Mouse (Mus musculus) forebrain, embryonic 10.5 days (tissue): ENCODE measurements around the gene Fam69b. TPM values are rescaled to one million over a fixed set of nuclear protein-coding genes. Genes with fewer than 3 reads are reported as not detected.

Source experiments
- DNase-seq: peaks from one replicate; pipeline ENCODE4 v3.0.0-alpha.2; 2017; ENCODE audit warnings: low spot score; ENCODE audit errors: extremely low spot score
- H3K27ac ChIP-seq: fragments of 300-500 bp; sonication (generic); 2 replicates; pipeline ENCODE4 v1.5.1; 2016; ENCODE audit warnings: mild to moderate bottlenecking
- H3K27me3 ChIP-seq: fragments of 300-500 bp; sonication (generic); 2 replicates; pipeline ENCODE4 v1.6.1; 2016; ENCODE audit warnings: mild to moderate bottlenecking; ENCODE audit not compliant: poor library complexity, severe bottlenecking
- H3K36me3 ChIP-seq: fragments of 300-500 bp; sonication (generic); replicated peaks from 2 replicates; pipeline ENCODE4 v1.6.1; 2016; ENCODE audit warnings: mild to moderate bottlenecking, moderate library complexity
- H3K4me1 ChIP-seq: fragments of 300-500 bp; sonication (generic); 2 replicates; pipeline ENCODE4 v1.6.1; 2016
- H3K4me3 ChIP-seq: fragments of 300-500 bp; sonication (generic); 2 replicates; pipeline ENCODE4 v1.5.1; 2016; ENCODE audit warnings: mild to moderate bottlenecking, moderate library complexity
- H3K9me3 ChIP-seq: fragments of 300-500 bp; sonication (generic); 2 replicates; pipeline ENCODE4 v1.6.1; 2016; ENCODE audit warnings: mild to moderate bottlenecking, moderate library complexity
- WGBS: fragments of 180-500 bp; shearing (Covaris S2); methylation state at CpG from one replicate; pipeline ENCODE4 v1.1.7; 2016; 5-methylcytosine and 5-hydroxymethylcytosine counted together
- polyA plus RNA-seq: library from polyadenylated mRNA; unstranded; fragments of >200 nt; fragmentation: Nextera tagmentation; extraction: Ambion mirVana; gene quantifications from 2 replicates; pipeline ENCODE4 v1.2.1, GENCODE M21; 2016

Fam69b gene
- polyA plus RNA-seq, 1 experiment from 2014 or later: 49.4 TPM

DNA sequence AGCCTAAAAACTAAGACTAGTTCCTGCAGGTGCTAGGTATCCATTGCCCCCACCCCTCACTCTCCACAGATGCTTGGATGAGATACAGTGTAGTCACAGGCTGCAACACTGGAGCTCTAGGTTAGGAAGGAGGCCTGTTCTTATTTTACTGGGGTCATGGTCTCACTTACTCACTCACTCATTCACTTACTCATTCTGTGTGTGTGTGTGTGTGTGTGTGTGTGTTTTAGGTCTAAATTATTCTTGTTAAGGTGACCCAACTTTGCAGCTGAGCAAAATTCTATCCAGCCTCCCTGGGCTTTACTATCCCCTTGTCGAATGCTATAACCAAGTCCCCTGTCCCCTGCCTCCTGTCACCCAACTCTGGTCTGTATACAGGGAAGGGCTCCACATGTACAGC, 26.7 kb upstream of the Fam69b start:
- no peak overlapping the region for H3K27ac ChIP-seq
- no peaks in the 10 kb centered on the region for H3K36me3 ChIP-seq
- WGBS: 100% methylated on average over 1 of the region's 1 CpGs
- H3K4me1 ChIP-seq: peaks cover 29% of the 10 kb centered on the region
- DNase-seq: no peak
- H3K4me3 ChIP-seq: no peak overlapping the region
- no peaks in the 10 kb centered on the region for H3K9me3 ChIP-seq
- peaks cover 57% of the 10 kb centered on the region for H3K27me3 ChIP-seq

- H3K27me3 ChIP-seq: peaks cover 68% of the 10 kb centered on the region
- no peak overlapping the region for H3K27ac ChIP-seq
- 87% methylated on average over 5 of the region's 5 CpGs for WGBS
- peaks cover 29% of the 10 kb centered on the region for H3K4me1 ChIP-seq
- DNase-seq: no peak
- 0 out of 2 replicates have a peak overlapping the region, but pooled peaks have one; percentile 68 for H3K4me3 ChIP-seq
- H3K9me3 ChIP-seq: no peaks in the 10 kb centered on the region
- no peaks in the 10 kb centered on the region for H3K36me3 ChIP-seq
Observed at GRCm38 (mm10) chr2:26602631-26603030, 25.6 kb upstream of the Fam69b start.

DNA sequence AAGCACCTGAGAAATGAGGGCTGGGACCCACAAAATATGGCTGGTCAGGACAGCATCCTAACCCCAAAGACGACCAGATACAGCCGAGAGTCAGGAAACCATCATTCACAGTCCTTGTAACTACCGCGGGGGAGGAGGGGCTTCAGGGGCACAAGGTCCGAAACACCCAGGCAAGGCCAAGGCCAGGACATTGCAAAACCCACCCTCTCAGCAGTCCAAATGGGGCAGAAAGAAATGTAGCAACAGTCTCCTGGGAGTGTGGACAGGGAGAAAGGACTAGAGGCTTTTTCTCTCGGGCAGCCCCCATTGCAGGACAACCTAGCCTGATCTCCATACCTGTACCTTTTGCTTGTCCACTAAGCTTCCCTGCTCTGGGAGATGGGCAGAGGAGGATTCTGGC, 25.1 kb upstream of the Fam69b start:
- H3K4me1 ChIP-seq: peaks cover 29% of the 10 kb centered on the region
- H3K27me3 ChIP-seq: peaks cover 72% of the 10 kb centered on the region
- 29% methylated on average over 6 of the region's 6 CpGs for WGBS
- DNase-seq: no peak
- H3K27ac ChIP-seq: peak overlapping the region; percentile 83
- no peaks in the 10 kb centered on the region for H3K9me3 ChIP-seq
- no peaks in the 10 kb centered on the region for H3K36me3 ChIP-seq
- H3K4me3 ChIP-seq: peak overlapping the region; percentile 68

- H3K4me3 ChIP-seq: peak within 1 kb of the TSS; percentile 68
- WGBS: under 1% methylated on average over 103 of the region's 103 CpGs
- H3K27me3 ChIP-seq: peaks cover 72% of the 10 kb centered on the region
- H3K9me3 ChIP-seq: no peaks in the 10 kb centered on the region
- peaks cover 29% of the 10 kb centered on the region for H3K4me1 ChIP-seq
- peak; percentile 58 for DNase-seq
- H3K27ac ChIP-seq: peak within 1 kb of the TSS; percentile 83
- no peaks in the 10 kb centered on the region for H3K36me3 ChIP-seq
Observed at GRCm38 (mm10) chr2:26603720-26604671, 24.3 kb upstream of the Fam69b start, which contains the start of gene Agpat2. TSS of gene Agpat2 (minus strand) at chr2:26604417.

GRCm38 (mm10) chr2:26605331-26605730, 22.9 kb upstream of the Fam69b start:
- H3K27ac ChIP-seq: no peak overlapping the region
- no peak for DNase-seq
- no peak overlapping the region for H3K4me3 ChIP-seq
- no peaks in the 10 kb centered on the region for H3K36me3 ChIP-seq
- H3K27me3 ChIP-seq: peaks cover 72% of the 10 kb centered on the region
- no peaks in the 10 kb centered on the region for H3K9me3 ChIP-seq
- 87% methylated on average over 8 of the region's 8 CpGs for WGBS
- peaks cover 28% of the 10 kb centered on the region for H3K4me1 ChIP-seq

DNA sequence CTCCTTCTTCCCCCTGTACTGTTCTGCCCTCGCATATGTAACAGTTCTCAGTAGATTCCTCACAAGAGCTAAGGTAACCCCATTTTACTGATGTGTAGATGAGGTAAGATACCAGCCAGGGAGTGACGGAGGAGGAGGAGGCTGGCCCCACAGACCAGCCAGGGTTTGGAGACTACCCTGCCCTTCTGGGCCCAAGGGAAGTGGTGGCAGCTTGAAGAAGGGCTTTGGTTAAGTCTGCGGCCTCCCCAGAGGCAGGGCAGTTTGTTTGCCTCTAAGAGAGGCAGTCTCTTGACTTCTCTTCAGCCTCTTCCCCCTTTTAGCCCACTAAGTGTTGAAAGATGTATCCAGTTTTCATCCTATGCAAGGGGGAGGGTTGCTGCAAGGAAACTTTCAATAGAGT, 21.7 kb upstream of the Fam69b start:
- H3K27ac ChIP-seq: no peak overlapping the region
- peaks cover 65% of the 10 kb centered on the region for H3K27me3 ChIP-seq
- H3K4me1 ChIP-seq: peaks cover 22% of the 10 kb centered on the region
- no peaks in the 10 kb centered on the region for H3K36me3 ChIP-seq
- no peak for DNase-seq
- 78% methylated on average over 3 of the region's 3 CpGs for WGBS
- H3K4me3 ChIP-seq: no peak overlapping the region
- H3K9me3 ChIP-seq: no peaks in the 10 kb centered on the region

- 69% methylated on average over 6 of the region's 6 CpGs for WGBS
- Histone ChIP-seq H3K27me3 (peaks cover 58% of the 10 kb centered on the region), H3K4me1 (peaks cover 22% of the 10 kb centered on the region)
Observed at GRCm38 (mm10) chr2:26607056-26607910, 21.0 kb upstream of the Fam69b start.

DNA sequence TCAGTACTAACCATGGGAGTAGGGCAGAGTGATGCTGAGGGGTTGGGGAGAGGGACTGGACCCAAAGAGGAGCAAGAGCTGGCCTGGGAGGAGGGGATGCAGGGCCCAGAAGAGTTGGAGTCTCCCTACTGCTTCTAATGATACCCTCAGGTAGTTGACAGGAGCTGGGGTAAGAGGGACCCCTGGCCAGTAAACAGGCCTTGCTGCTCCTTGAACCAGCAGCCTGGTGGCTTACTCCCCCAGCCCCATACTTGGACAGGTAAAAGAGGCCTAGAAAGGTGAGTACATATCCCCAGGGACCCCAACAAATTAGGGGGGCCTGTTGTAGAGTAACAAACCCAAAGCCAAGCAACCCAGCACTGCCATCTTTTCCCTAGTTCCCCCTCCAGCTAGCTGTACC, 19.5 kb upstream of the Fam69b start:
- H3K4me1 ChIP-seq: peaks cover 10% of the 10 kb centered on the region
- H3K27me3 ChIP-seq: peaks cover 43% of the 10 kb centered on the region
- no peak overlapping the region for H3K27ac ChIP-seq
- no peak for DNase-seq
- no peaks in the 10 kb centered on the region for H3K9me3 ChIP-seq
- no peak overlapping the region for H3K4me3 ChIP-seq
- no peaks in the 10 kb centered on the region for H3K36me3 ChIP-seq

More at GRCm38 (mm10) chr2:26607056-26607910, 21.0 kb upstream of the Fam69b start:
- Histone ChIP-seq H3K36me3 (no peaks in the 10 kb centered on the region), H3K27ac (no peak overlapping the region), H3K4me3 (no peak overlapping the region), H3K9me3 (no peaks in the 10 kb centered on the region)
- DNase-seq: no peak

DNA sequence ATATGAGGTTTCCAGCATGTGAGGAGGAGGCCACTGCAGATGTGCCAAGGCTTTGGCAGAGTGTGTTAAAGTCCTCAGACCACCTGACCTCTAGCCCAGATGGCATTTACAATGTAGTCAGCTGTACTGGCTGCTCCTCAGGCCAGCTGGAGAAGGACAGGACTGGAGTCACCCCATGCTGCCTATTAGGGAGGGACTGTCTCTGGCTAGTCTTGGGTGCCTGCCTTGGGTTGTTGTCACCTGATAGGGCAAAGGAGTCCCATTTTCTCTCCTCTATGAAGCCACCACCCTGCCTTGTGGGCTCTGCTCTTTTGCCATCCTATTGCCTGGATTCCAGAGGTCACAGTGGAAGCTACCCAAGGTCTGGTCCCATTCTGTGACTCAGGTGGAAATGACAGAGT, 19.0 kb upstream of the Fam69b start:
- DNase-seq: no peak
- Histone ChIP-seq H3K9me3 (no peaks in the 10 kb centered on the region), H3K4me3 (no peak overlapping the region), H3K27me3 (peaks cover 38% of the 10 kb centered on the region), H3K27ac (no peak overlapping the region), H3K4me1 (peaks cover 5% of the 10 kb centered on the region), H3K36me3 (no peaks in the 10 kb centered on the region)

DNA sequence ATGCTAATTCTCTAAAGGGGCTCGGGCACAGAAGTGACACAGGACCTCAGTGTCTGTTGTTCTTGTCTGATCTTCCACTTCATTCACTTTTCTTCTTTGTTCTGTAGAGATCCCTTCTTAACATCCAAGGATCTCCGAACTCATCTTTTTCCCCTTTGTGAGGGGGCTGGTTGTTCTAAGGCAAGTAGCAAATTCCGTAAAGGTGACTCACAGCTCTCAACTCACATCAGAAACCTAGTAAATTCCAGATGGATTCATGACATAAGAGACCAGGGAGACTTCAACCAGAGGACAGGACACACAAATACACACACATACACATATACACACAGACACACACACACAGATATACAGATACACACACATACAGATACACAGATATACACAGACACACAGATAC, 17.7 kb upstream of the Fam69b start:
- H3K36me3 ChIP-seq: no peaks in the 10 kb centered on the region
- WGBS: 78% methylated on average over 3 of the region's 3 CpGs
- peaks cover 26% of the 10 kb centered on the region for H3K27me3 ChIP-seq
- DNase-seq: no peak
- H3K4me3 ChIP-seq: no peak overlapping the region
- H3K4me1 ChIP-seq: no peaks in the 10 kb centered on the region
- H3K9me3 ChIP-seq: no peaks in the 10 kb centered on the region
- no peak overlapping the region for H3K27ac ChIP-seq

- no peak for DNase-seq
- Histone ChIP-seq H3K36me3 (no peaks in the 10 kb centered on the region), H3K27ac (no peak overlapping the region), H3K4me3 (no peak overlapping the region), H3K9me3 (no peaks in the 10 kb centered on the region), H3K4me1 (no peaks in the 10 kb centered on the region), H3K27me3 (peaks cover 21% of the 10 kb centered on the region)
Observed at GRCm38 (mm10) chr2:26611054-26611453, 17.2 kb upstream of the Fam69b start.

- Histone ChIP-seq H3K27ac (no peak overlapping the region), H3K9me3 (no peaks in the 10 kb centered on the region), H3K4me1 (no peaks in the 10 kb centered on the region), H3K4me3 (no peak overlapping the region), H3K27me3 (peaks cover 12% of the 10 kb centered on the region), H3K36me3 (no peaks in the 10 kb centered on the region)
- no peak for DNase-seq
Observed at GRCm38 (mm10) chr2:26611896-26612295, 16.4 kb upstream of the Fam69b start.

- no peaks in the 10 kb centered on the region for H3K9me3 ChIP-seq
- no peak overlapping the region for H3K4me3 ChIP-seq
- H3K27me3 ChIP-seq: no peaks in the 10 kb centered on the region; the same call in 1 of the 2 replicates
- H3K4me1 ChIP-seq: peaks cover 7% of the 10 kb centered on the region
- H3K36me3 ChIP-seq: no peaks in the 10 kb centered on the region
- no peak for DNase-seq
- no peak overlapping the region for H3K27ac ChIP-seq
- 82% methylated on average over 5 of the region's 5 CpGs for WGBS
Observed at GRCm38 (mm10) chr2:26614903-26615302, 13.4 kb upstream of the Fam69b start.
